Mouse (Mus musculus) cerebellum, adult 2 months (tissue): ENCODE data around the gene Olfr523.

ENCODE experiments used
- CTCF ChIP-seq: fragments of 200-500 bp; IDR thresholded peaks from 2 replicates; pipeline ENCODE4 v1.5.1; 2011; ENCODE audit warnings: low read depth, mild to moderate bottlenecking, control low read depth, low read length, moderate library complexity, borderline replicate concordance; ENCODE audit not compliant: insufficient read depth
- POLR2A ChIP-seq: fragments of 200-500 bp; IDR thresholded peaks from 2 replicates; pipeline ENCODE4 v1.6.1; 2011; ENCODE audit warnings: low read length, control low read depth, borderline replicate concordance; ENCODE audit not compliant: insufficient read depth

DNA sequence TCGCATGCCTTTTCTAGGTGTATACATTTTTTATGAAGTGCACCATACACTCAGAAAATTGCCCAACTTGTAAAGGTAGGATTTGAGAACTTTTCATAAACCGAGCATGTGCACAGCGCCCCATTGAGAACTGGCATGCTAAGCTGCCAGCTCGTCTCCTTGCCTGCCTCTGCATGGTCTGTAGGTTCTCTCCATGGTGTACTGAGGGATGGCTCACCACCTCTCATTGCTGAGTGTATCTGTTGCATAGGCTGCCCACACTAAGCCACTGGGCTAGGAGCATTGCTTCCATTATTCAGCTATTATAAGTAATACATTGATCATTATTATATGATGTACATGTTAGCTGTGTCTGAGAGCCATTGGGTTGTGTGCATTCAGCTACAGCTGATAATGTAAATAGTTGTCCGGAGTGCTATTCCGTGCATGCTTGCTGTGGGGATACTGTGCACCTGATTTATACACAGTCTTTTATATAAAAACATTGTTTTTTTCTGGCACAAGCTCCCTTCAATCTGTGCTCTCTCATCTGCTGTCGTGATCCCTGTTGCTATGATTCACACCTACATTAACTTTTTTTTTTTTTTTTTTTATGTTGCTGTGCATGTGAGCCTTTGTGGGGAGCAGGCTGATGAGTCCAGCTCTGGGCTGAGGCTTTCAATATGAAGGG lies 14.8 kb downstream of the Olfr523 start:
- TF ChIP-seq CTCF, result no peak
- no peak for TF ChIP-seq POLR2A
